Mouse (Mus musculus) forebrain, embryonic 14.5 days (tissue): ENCODE measurements around the gene Dusp22. TPM values are rescaled to one million over a fixed set of nuclear protein-coding genes. Genes with fewer than 3 reads are reported as not detected.

Source experiments
- ATAC-seq: fragments of 200-750 bp; cut with Nextera tagmentation; 2 replicates; pipeline ENCODE4 v1.8.0; 2017; ENCODE audit warnings: mild to moderate bottlenecking, moderate library complexity
- DNase-seq: peaks from one replicate; pipeline ENCODE4 v3.0.0-alpha.2; 2015; ENCODE audit warnings: low spot score
- H3K27ac ChIP-seq: fragments of 300-500 bp; sonication (generic); 2 replicates; pipeline ENCODE4 v1.5.1; 2014; ENCODE audit warnings: low read depth, mild to moderate bottlenecking, control low read depth, low read length, moderate library complexity
- H3K27me3 ChIP-seq: fragments of 300-500 bp; sonication (generic); replicated peaks from 2 replicates; pipeline ENCODE4 v1.6.1; 2014; ENCODE audit warnings: low read length, control low read depth, mixed read lengths; ENCODE audit not compliant: control insufficient read depth, insufficient read depth
- H3K36me3 ChIP-seq: fragments of 300-500 bp; sonication (generic); 2 replicates; pipeline ENCODE4 v1.6.1; 2014; ENCODE audit warnings: low read length, control low read depth; ENCODE audit not compliant: control insufficient read depth, insufficient read depth
- H3K4me1 ChIP-seq: fragments of 300-500 bp; sonication (generic); 2 replicates; pipeline ENCODE4 v1.6.1; 2014; ENCODE audit warnings: antibody characterized with exemption, low read length, control low read depth; ENCODE audit not compliant: control insufficient read depth, insufficient read depth
- H3K4me2 ChIP-seq: fragments of 300-500 bp; sonication (generic); 2 replicates; pipeline ENCODE4 v1.6.1; 2014; ENCODE audit warnings: mild to moderate bottlenecking, control low read depth, low read length
- H3K4me3 ChIP-seq: fragments of 300-500 bp; sonication (generic); 2 replicates; pipeline ENCODE4 v1.5.1; 2014; ENCODE audit warnings: low read depth, low read length, control low read depth
- H3K9ac ChIP-seq: fragments of 300-500 bp; sonication (generic); 2 replicates; pipeline ENCODE4 v1.6.1; 2014; ENCODE audit warnings: mild to moderate bottlenecking, low read length, control low read depth, moderate library complexity
- H3K9me3 ChIP-seq: fragments of 300-500 bp; sonication (generic); replicated peaks from 2 replicates; pipeline ENCODE4 v1.6.1; 2016; ENCODE audit warnings: low read length, control low read depth, mixed read lengths; ENCODE audit not compliant: control insufficient read depth
- WGBS: fragments of 180-500 bp; shearing (Covaris S2); extraction: QIAGEN DNeasy Blood & Tissue Kit; methylation state at CpG from one replicate; pipeline ENCODE4 v1.1.7; 2014; 5-methylcytosine and 5-hydroxymethylcytosine counted together
- polyA plus RNA-seq: library from polyadenylated mRNA; unstranded; fragments of >200 nt; fragmentation: Nextera tagmentation; extraction: Ambion mirVana; gene quantifications from 2 replicates; pipeline ENCODE4 v1.2.1, GENCODE M21; 2014

The Dusp22 gene
- polyA plus RNA-seq, 1 experiment from 2014 or later = 11.5 TPM

GRCm38 (mm10) chr13:30702695-30703094 lies 42.9 kb downstream of the Dusp22 start:
- no peaks in the 10 kb centered on the region for H3K27me3 ChIP-seq
- no peaks in the 10 kb centered on the region for H3K36me3 ChIP-seq
- H3K4me3 ChIP-seq = no peak overlapping the region
- no peak overlapping the region for H3K9ac ChIP-seq
- DNase-seq = no peak
- no peak overlapping the region for H3K27ac ChIP-seq
- no peak overlapping the region for H3K4me2 ChIP-seq
- no peaks in the 10 kb centered on the region for H3K4me1 ChIP-seq
- no peaks in the 10 kb centered on the region for H3K9me3 ChIP-seq
- 91% methylated on average over 5 of the region's 5 CpGs for WGBS
- ATAC-seq = no peak

DNA sequence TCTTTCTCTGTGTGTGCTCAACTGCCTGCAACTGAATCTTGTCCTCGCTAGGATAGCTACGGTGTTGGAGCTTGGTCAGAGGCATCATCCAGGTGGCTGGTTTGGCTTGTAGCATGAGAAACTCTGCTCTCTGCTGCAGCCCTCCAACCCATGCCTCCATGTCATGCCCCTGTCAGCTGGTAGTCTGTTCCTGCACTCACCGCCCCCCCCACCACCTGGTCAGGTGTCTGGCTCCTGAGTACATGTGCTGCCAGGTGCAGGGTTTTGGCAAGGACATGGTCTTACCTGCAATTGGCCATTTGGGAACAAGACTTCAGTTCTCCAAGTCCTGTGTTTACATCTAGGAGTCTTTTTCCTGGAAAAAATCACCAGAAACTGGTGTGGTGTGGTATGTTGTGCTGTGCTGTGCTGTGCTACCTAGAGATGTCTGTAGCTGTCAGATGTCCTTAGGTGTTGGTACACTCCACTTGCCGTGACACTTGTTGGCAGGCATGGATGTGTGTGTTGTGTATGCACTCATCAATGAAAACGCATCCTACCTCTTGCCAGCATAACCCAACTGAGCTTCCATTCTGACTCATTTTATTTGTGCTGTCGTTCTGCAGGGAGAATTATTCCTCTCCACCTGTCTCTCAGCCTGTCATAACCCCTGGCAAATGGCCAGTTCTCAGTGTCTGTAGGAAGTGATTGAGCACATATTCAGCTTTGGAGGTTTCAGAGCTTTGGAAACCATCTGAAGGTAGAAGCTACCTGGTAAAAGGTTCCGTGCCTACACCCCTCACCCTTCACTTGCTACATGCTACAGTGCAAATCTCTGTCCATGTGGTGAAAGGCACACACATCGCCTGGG lies 44.7 kb downstream of the Dusp22 start:
- Histone ChIP-seq H3K36me3 (no peaks in the 10 kb centered on the region), H3K9me3 (no peaks in the 10 kb centered on the region), H3K4me3 (no peak overlapping the region), H3K9ac (no peak overlapping the region), H3K27me3 (no peaks in the 10 kb centered on the region), H3K27ac (no peak overlapping the region), H3K4me2 (no peak overlapping the region), H3K4me1 (no peaks in the 10 kb centered on the region)
- DNase-seq (no peak), ATAC-seq (no peak)
- WGBS = 86% methylated on average over 8 of the region's 8 CpGs

DNA sequence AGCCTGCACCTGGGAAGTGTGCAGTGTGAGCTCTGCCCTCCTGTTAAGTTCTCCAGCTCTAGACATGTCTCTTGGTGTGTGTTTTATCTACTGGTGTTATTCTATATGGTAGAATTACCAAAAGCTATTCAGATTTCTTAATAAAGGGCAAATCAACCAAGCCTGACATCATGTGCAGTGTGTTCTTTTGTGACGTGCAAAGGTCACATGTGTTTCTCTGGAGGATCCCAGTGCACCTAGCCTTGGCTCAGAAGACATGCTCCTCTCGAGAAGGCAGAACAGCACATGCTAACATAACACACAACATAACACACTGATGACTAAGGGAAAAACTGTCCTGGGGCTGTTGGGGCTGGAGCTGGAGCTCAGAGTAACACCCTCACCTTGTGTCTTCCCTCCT lies 51.3 kb downstream of the Dusp22 start:
- Histone ChIP-seq H3K4me1 (no peaks in the 10 kb centered on the region), H3K36me3 (peaks cover 9% of the 10 kb centered on the region; the same call in 1 of the 2 replicates), H3K4me3 (no peak overlapping the region)

GRCm38 (mm10) chr13:30711711-30712110 lies 51.9 kb downstream of the Dusp22 start:
- Histone ChIP-seq H3K9ac (no peak overlapping the region), H3K9me3 (no peaks in the 10 kb centered on the region), H3K27ac (no peak overlapping the region), H3K27me3 (no peaks in the 10 kb centered on the region), H3K4me2 (no peak overlapping the region), H3K36me3 (peaks cover 9% of the 10 kb centered on the region; the same call in 1 of the 2 replicates), H3K4me3 (no peak overlapping the region), H3K4me1 (no peaks in the 10 kb centered on the region)
- 96% methylated on average over 3 of the region's 3 CpGs for WGBS
- DNase-seq (no peak), ATAC-seq (no peak)

More for the DNA sequence above, 51.3 kb downstream of the Dusp22 start:
- no peaks in the 10 kb centered on the region for H3K27me3 ChIP-seq
- H3K9ac ChIP-seq = no peak overlapping the region
- H3K9me3 ChIP-seq = no peaks in the 10 kb centered on the region
- H3K27ac ChIP-seq = no peak overlapping the region
- no peak for ATAC-seq
- DNase-seq = no peak
- 85% methylated on average over 2 of the region's 2 CpGs for WGBS
- H3K4me2 ChIP-seq = no peak overlapping the region

GRCm38 (mm10) chr13:30712280-30712679 lies 52.5 kb downstream of the Dusp22 start:
- DNase-seq (no peak), ATAC-seq (no peak)

GRCm38 (mm10) chr13:30713621-30714020 lies 53.8 kb downstream of the Dusp22 start:
- Histone ChIP-seq H3K36me3 (peaks cover 9% of the 10 kb centered on the region; the same call in 1 of the 2 replicates), H3K27me3 (no peaks in the 10 kb centered on the region), H3K9me3 (no peaks in the 10 kb centered on the region), H3K9ac (no peak overlapping the region), H3K4me1 (no peaks in the 10 kb centered on the region), H3K4me2 (no peak overlapping the region), H3K4me3 (no peak overlapping the region), H3K27ac (no peak overlapping the region)
- DNase-seq = no peak
- ATAC-seq = no peak
- 74% methylated on average over 3 of the region's 3 CpGs for WGBS

More at GRCm38 (mm10) chr13:30712280-30712679, 52.5 kb downstream of the Dusp22 start:
- no peak overlapping the region for H3K4me2 ChIP-seq
- H3K4me3 ChIP-seq = no peak overlapping the region
- peaks cover 9% of the 10 kb centered on the region; the same call in 1 of the 2 replicates for H3K36me3 ChIP-seq
- H3K27ac ChIP-seq = no peak overlapping the region
- H3K9ac ChIP-seq = no peak overlapping the region
- no peaks in the 10 kb centered on the region for H3K4me1 ChIP-seq
- WGBS = 84% methylated on average over 6 of the region's 6 CpGs
- no peaks in the 10 kb centered on the region for H3K9me3 ChIP-seq
- H3K27me3 ChIP-seq = no peaks in the 10 kb centered on the region

DNA sequence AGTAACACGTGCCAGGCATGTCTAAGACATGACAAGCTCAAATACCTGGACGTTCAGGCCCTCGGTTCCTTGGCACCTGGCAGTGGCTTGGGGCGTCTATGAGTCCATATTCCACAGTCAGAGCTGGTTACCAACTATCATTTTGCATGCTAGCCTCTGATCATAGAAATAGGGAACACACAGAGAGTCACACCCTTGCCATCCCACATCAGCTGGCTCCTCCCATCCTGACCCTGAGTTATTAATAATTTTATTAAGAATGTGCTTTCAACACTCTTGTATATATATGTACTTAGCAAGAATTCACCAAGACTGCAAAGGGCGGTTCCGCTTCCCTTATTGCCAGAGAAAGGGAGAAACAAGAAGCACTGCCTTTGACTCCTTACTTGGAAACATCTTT lies 54.8 kb downstream of the Dusp22 start:
- no peak overlapping the region for H3K9ac ChIP-seq
- no peak overlapping the region for H3K27ac ChIP-seq
- no peak for ATAC-seq
- H3K27me3 ChIP-seq = no peaks in the 10 kb centered on the region
- 93% methylated on average over 6 of the region's 6 CpGs for WGBS
- H3K36me3 ChIP-seq = peaks cover 9% of the 10 kb centered on the region; the same call in 1 of the 2 replicates
- DNase-seq = no peak
- H3K4me2 ChIP-seq = no peak overlapping the region
- no peaks in the 10 kb centered on the region for H3K4me1 ChIP-seq
- H3K9me3 ChIP-seq = no peaks in the 10 kb centered on the region
- H3K4me3 ChIP-seq = no peak overlapping the region

- H3K36me3 ChIP-seq = peaks cover 9% of the 10 kb centered on the region; the same call in 1 of the 2 replicates
- no peak overlapping the region for H3K4me3 ChIP-seq
- no peak overlapping the region for H3K27ac ChIP-seq
- WGBS = 93% methylated on average over 7 of the region's 7 CpGs
- H3K9me3 ChIP-seq = no peaks in the 10 kb centered on the region
- no peaks in the 10 kb centered on the region for H3K27me3 ChIP-seq
- H3K9ac ChIP-seq = no peak overlapping the region
- H3K4me1 ChIP-seq = no peaks in the 10 kb centered on the region
- ATAC-seq = no peak
- no peak overlapping the region for H3K4me2 ChIP-seq
- DNase-seq = no peak
Observed at GRCm38 (mm10) chr13:30715060-30715459, 55.3 kb downstream of the Dusp22 start.

- H3K4me3 ChIP-seq = no peak overlapping the region
- no peak for DNase-seq
- H3K27me3 ChIP-seq = no peaks in the 10 kb centered on the region
- H3K27ac ChIP-seq = no peak overlapping the region
- 91% methylated on average over 4 of the region's 4 CpGs for WGBS
- no peaks in the 10 kb centered on the region for H3K9me3 ChIP-seq
- no peaks in the 10 kb centered on the region for H3K4me1 ChIP-seq
- H3K36me3 ChIP-seq = peaks cover 9% of the 10 kb centered on the region; the same call in 1 of the 2 replicates
- no peak overlapping the region for H3K4me2 ChIP-seq
- no peak for ATAC-seq
- no peak overlapping the region for H3K9ac ChIP-seq
Observed at GRCm38 (mm10) chr13:30715573-30715972, 55.8 kb downstream of the Dusp22 start.
